Mouse (Mus musculus) liver, embryonic 15.5 days (tissue): ENCODE data around the gene Lamc1. TPM values are rescaled to one million over a fixed set of nuclear protein-coding genes. Genes with fewer than 3 reads are reported as not detected.
A peak's percentile ranks its signal among the peaks of the same experiment; 100 is the strongest.

Experiments
- ATAC-seq: fragments of 200-750 bp; cut with Nextera tagmentation; 2 replicates; pipeline ENCODE4 v1.8.0; 2017; ENCODE audit warnings: moderate number of reproducible peaks, mild to moderate bottlenecking, moderate library complexity; ENCODE audit not compliant: insufficient read depth
- H3K27ac ChIP-seq: fragments of 300-500 bp; sonication (generic); replicated peaks from 2 replicates; pipeline ENCODE4 v1.5.1; 2015; ENCODE audit warnings: mild to moderate bottlenecking, inconsistent platforms
- H3K27me3 ChIP-seq: fragments of 300-500 bp; sonication (generic); 2 replicates; pipeline ENCODE4 v1.6.1; 2015; ENCODE audit warnings: mild to moderate bottlenecking, inconsistent platforms
- H3K36me3 ChIP-seq: fragments of 300-500 bp; sonication (generic); replicated peaks from 2 replicates; pipeline ENCODE4 v1.6.1; 2015; ENCODE audit warnings: moderate library complexity, mild to moderate bottlenecking, inconsistent platforms
- H3K4me1 ChIP-seq: fragments of 300-500 bp; sonication (generic); replicated peaks from 2 replicates; pipeline ENCODE4 v1.6.1; 2015; ENCODE audit warnings: inconsistent platforms
- H3K4me2 ChIP-seq: fragments of 300-500 bp; sonication (generic); 2 replicates; pipeline ENCODE4 v1.6.1; 2015; ENCODE audit warnings: moderate library complexity, mild to moderate bottlenecking, inconsistent platforms
- H3K4me3 ChIP-seq: fragments of 300-500 bp; sonication (generic); replicated peaks from 2 replicates; pipeline ENCODE4 v1.5.1; 2015; ENCODE audit warnings: mild to moderate bottlenecking, inconsistent platforms
- H3K9ac ChIP-seq: fragments of 300-500 bp; sonication (generic); 2 replicates; pipeline ENCODE4 v1.6.1; 2015; ENCODE audit warnings: moderate library complexity, mild to moderate bottlenecking, inconsistent platforms
- H3K9me3 ChIP-seq: fragments of 300-500 bp; sonication (generic); replicated peaks from 2 replicates; pipeline ENCODE4 v1.6.1; 2016; ENCODE audit warnings: inconsistent platforms
- WGBS: fragments of 180-500 bp; shearing (Covaris S2); methylation state at CpG from one replicate; pipeline ENCODE4 v1.1.7; 2015; ENCODE audit warnings: mixed read lengths; ENCODE audit not compliant: insufficient replicate concordance; 5-methylcytosine and 5-hydroxymethylcytosine counted together
- polyA plus RNA-seq: library from polyadenylated mRNA; unstranded; fragments of >200 nt; fragmentation: Nextera tagmentation; extraction: Ambion mirVana; gene quantifications from 2 replicates; pipeline ENCODE4 v1.2.1, GENCODE M21; 2015

Lamc1 gene
- polyA plus RNA-seq, 1 experiment from 2014 or later = 7.1 TPM

GRCm38 (mm10) chr1:153331206-153331605 lies 1.4 kb downstream of the Lamc1 start:
- H3K27me3 ChIP-seq = peaks cover 30% of the 10 kb centered on the region
- 7% methylated on average over 4 of the region's 4 CpGs for whole genome bisulfite sequencing
- no peaks in the 10 kb centered on the region for H3K9me3 ChIP-seq
- H3K4me3 ChIP-seq = peak overlapping the region; percentile 69
- peak overlapping the region; percentile 88 for H3K4me2 ChIP-seq
- no peak for ATAC-seq
- no peak overlapping the region for H3K27ac ChIP-seq
- no peaks in the 10 kb centered on the region for H3K36me3 ChIP-seq
- H3K9ac ChIP-seq = no peak overlapping the region
- H3K4me1 ChIP-seq = peaks cover 26% of the 10 kb centered on the region

DNA sequence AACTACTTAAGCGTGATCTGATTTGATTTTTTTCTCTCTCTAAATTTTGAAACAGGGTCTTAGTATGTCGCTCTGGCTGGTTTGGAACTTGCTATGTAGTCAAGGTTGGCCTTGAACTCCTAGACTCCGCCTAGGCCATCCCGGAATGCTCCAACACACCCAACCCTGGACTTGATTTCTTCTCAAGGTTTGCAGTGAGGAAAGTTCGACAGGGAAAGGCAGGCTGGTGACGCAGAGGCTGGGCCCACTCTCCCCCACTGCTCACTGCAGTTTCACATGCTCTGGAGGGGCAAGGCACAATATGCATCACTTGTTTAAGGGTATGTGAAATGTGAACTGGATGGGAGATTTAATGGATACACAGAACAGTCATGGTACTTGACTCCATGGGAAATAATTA lies 3.3 kb downstream of the Lamc1 start:
- ATAC-seq = no peak
- Histone ChIP-seq H3K4me1 (peaks cover 26% of the 10 kb centered on the region), H3K4me3 (no peak overlapping the region), H3K27ac (no peak overlapping the region), H3K27me3 (peaks cover 30% of the 10 kb centered on the region), H3K4me2 (no peak overlapping the region), H3K9me3 (no peaks in the 10 kb centered on the region), H3K9ac (no peak overlapping the region), H3K36me3 (no peaks in the 10 kb centered on the region)
- WGBS = 73% methylated on average over 6 of the region's 6 CpGs

- ATAC-seq = no peak
- no peaks in the 10 kb centered on the region for H3K9me3 ChIP-seq
- no peak overlapping the region for H3K4me2 ChIP-seq
- no peaks in the 10 kb centered on the region for H3K36me3 ChIP-seq
- no peak overlapping the region for H3K27ac ChIP-seq
- H3K9ac ChIP-seq = no peak overlapping the region
- no peak overlapping the region for H3K4me3 ChIP-seq
- WGBS = 76% methylated on average over 4 of the region's 4 CpGs
- peaks cover 10% of the 10 kb centered on the region for H3K27me3 ChIP-seq
- peaks cover 6% of the 10 kb centered on the region for H3K4me1 ChIP-seq
These were observed 5.5 kb downstream of the Lamc1 start for GRCm38 (mm10) chr1:153327063-153327462.

- H3K9me3 ChIP-seq = no peaks in the 10 kb centered on the region
- no peak overlapping the region for H3K27ac ChIP-seq
- no peak overlapping the region for H3K4me3 ChIP-seq
- H3K9ac ChIP-seq = no peak overlapping the region
- H3K27me3 ChIP-seq = peaks cover 2% of the 10 kb centered on the region
- no peaks in the 10 kb centered on the region for H3K4me1 ChIP-seq
- no peak for ATAC-seq
- no peak overlapping the region for H3K4me2 ChIP-seq
- WGBS = 72% methylated on average over 7 of the region's 7 CpGs
- no peaks in the 10 kb centered on the region for H3K36me3 ChIP-seq
These were observed 6.4 kb downstream of the Lamc1 start for GRCm38 (mm10) chr1:153326226-153326625.

GRCm38 (mm10) chr1:153321404-153321803 lies 11.2 kb downstream of the Lamc1 start:
- Histone ChIP-seq H3K27me3 (no peaks in the 10 kb centered on the region), H3K4me3 (no peak overlapping the region), H3K27ac (no peak overlapping the region), H3K4me1 (peaks cover 10% of the 10 kb centered on the region; the same call in 1 of the 2 replicates), H3K36me3 (no peaks in the 10 kb centered on the region), H3K9me3 (no peaks in the 10 kb centered on the region), H3K4me2 (no peak overlapping the region), H3K9ac (no peak overlapping the region)
- no peak for ATAC-seq
- WGBS = 65% methylated on average over 12 of the region's 12 CpGs

GRCm38 (mm10) chr1:153320554-153321147 lies 11.9 kb downstream of the Lamc1 start:
- ATAC-seq = no peak
- 20% methylated on average over 6 of the region's 6 CpGs for WGBS
- H3K4me2 ChIP-seq = no peak overlapping the region
- H3K9me3 ChIP-seq = no peaks in the 10 kb centered on the region
- H3K27ac ChIP-seq = no peak overlapping the region
- H3K9ac ChIP-seq = no peak overlapping the region
- H3K27me3 ChIP-seq = no peaks in the 10 kb centered on the region
- H3K4me3 ChIP-seq = no peak overlapping the region
- H3K4me1 ChIP-seq = peaks cover 10% of the 10 kb centered on the region; the same call in 1 of the 2 replicates
- no peaks in the 10 kb centered on the region for H3K36me3 ChIP-seq

DNA sequence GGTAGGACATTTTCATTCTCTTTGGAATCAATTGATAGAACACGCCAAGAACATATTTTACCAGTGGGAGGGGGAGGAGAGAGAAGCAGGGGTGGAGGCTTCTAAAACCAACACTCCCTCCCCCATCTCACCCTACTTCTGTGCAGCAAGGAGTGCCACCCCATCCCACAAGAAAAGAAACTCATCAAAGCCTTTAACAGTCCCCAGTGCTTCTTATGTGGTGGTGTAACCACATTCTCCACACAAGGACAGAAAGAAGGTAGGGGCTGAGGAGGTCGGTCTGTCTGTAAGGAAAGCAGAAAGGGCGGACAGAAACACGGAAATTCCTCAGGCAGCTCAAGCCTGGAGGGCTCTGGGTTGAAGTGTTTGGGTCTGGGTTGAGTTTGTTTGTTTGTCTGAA lies 12.5 kb downstream of the Lamc1 start:
- WGBS = 43% methylated on average over 4 of the region's 4 CpGs
- Histone ChIP-seq H3K4me3 (no peak overlapping the region), H3K27ac (no peak overlapping the region), H3K4me1 (peaks cover 10% of the 10 kb centered on the region; the same call in 1 of the 2 replicates), H3K36me3 (no peaks in the 10 kb centered on the region), H3K27me3 (no peaks in the 10 kb centered on the region), H3K9ac (no peak overlapping the region), H3K4me2 (no peak overlapping the region), H3K9me3 (no peaks in the 10 kb centered on the region)
- ATAC-seq = no peak

DNA sequence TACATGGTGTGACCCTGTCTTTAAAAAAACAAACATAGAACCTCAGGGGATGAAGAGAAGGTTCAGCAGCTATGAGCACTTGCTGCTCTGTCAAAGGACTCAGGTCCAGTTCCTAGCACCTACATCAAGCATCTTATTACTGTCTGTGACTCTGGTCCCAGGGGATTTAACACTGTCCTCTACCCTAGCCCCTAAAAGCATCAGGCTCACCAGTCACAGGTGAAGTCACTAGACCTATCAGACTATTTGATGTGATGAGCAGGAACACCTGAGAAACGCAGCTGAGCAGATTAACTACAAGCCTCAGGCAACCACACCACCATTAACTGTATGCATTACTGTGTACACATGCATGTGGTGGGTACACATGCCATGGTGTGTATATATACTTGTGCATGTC lies 13.8 kb downstream of the Lamc1 start:
- no peak overlapping the region for H3K27ac ChIP-seq
- peaks cover 10% of the 10 kb centered on the region; the same call in 1 of the 2 replicates for H3K4me1 ChIP-seq
- H3K4me2 ChIP-seq = no peak overlapping the region
- no peaks in the 10 kb centered on the region for H3K36me3 ChIP-seq
- H3K27me3 ChIP-seq = no peaks in the 10 kb centered on the region
- no peak overlapping the region for H3K4me3 ChIP-seq
- WGBS = 69% methylated on average over 1 of the region's 1 CpGs
- H3K9ac ChIP-seq = no peak overlapping the region
- no peaks in the 10 kb centered on the region for H3K9me3 ChIP-seq
- no peak for ATAC-seq

DNA sequence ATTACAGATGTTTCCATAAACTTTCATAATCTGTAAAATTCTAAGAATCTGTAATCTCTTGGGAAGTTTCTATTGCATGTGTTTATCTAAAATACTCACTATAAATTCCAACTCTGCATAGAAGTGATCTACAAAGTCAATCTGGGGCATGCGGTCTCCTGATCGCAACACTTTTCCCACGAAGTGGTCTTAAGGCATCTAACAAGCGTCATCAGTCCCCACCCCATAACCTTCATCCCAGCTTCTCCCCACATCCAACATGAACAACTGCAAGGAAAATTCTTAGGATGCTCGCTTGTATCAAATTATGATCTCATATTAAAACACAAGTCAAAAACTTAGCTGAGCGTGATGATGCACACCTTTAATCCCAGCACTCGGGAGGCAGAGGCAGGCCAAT lies 14.3 kb downstream of the Lamc1 start:
- no peaks in the 10 kb centered on the region for H3K27me3 ChIP-seq
- no peaks in the 10 kb centered on the region for H3K36me3 ChIP-seq
- H3K4me3 ChIP-seq = no peak overlapping the region
- H3K4me2 ChIP-seq = no peak overlapping the region
- H3K9me3 ChIP-seq = no peaks in the 10 kb centered on the region
- ATAC-seq = no peak
- H3K9ac ChIP-seq = no peak overlapping the region
- 76% methylated on average over 7 of the region's 7 CpGs for WGBS
- peaks cover 10% of the 10 kb centered on the region; the same call in 1 of the 2 replicates for H3K4me1 ChIP-seq
- H3K27ac ChIP-seq = no peak overlapping the region

- Histone ChIP-seq H3K9me3 (no peaks in the 10 kb centered on the region), H3K9ac (no peak overlapping the region), H3K36me3 (no peaks in the 10 kb centered on the region), H3K4me2 (no peak overlapping the region), H3K4me1 (peaks cover 10% of the 10 kb centered on the region; the same call in 1 of the 2 replicates), H3K4me3 (no peak overlapping the region), H3K27me3 (no peaks in the 10 kb centered on the region), H3K27ac (no peak overlapping the region)
- ATAC-seq = no peak
- WGBS = 55% methylated on average over 16 of the region's 16 CpGs
These were observed 14.9 kb downstream of the Lamc1 start for GRCm38 (mm10) chr1:153317486-153318260.

GRCm38 (mm10) chr1:153316956-153317355 lies 15.6 kb downstream of the Lamc1 start:
- no peak overlapping the region for H3K9ac ChIP-seq
- H3K27ac ChIP-seq = no peak overlapping the region
- H3K4me3 ChIP-seq = no peak overlapping the region
- no peak overlapping the region for H3K4me2 ChIP-seq
- 64% methylated on average over 8 of the region's 8 CpGs for WGBS
- peaks cover 10% of the 10 kb centered on the region; the same call in 1 of the 2 replicates for H3K4me1 ChIP-seq
- no peaks in the 10 kb centered on the region for H3K27me3 ChIP-seq
- H3K36me3 ChIP-seq = no peaks in the 10 kb centered on the region
- no peak for ATAC-seq
- H3K9me3 ChIP-seq = no peaks in the 10 kb centered on the region
